Mouse (Mus musculus) megakaryocyte-erythroid progenitor cell, adult 5-6 weeks (primary cell): Measurements from ENCODE around the gene Taar3. TPM values are rescaled to one million over a fixed set of nuclear protein-coding genes. Genes with fewer than 3 reads are reported as not detected.

Source experiments
- ATAC-seq: replicated peaks from 2 replicates; pipeline ENCODE4 v1.8.0; 2016; ENCODE audit warnings: mild to moderate bottlenecking, inconsistent platforms; ENCODE audit not compliant: severe bottlenecking, poor library complexity, low FRiP score, low TSS enrichment
- total RNA-seq, 2 experiments: library from RNA; stranded (forward) in 1 of 2; stranded (reverse) in 1 of 2; fragments of 200-1000, 215-1000 nt in 1 of 2; fragments of >200 nt in 1 of 2; fragmentation: Nextera tagmentation in 1 of 2; gene quantifications; 2 replicates each; pipeline ENCODE4 v1.2.3; 2014 to 2017

Taar3 gene
- total RNA-seq (2014; fragmentation: Nextera tagmentation), result not detected in 2 replicates
- not detected in 2 replicates for total RNA-seq (2017)

- no peak for ATAC-seq
These were observed at the start of gene Taar3 for GRCm38 (mm10) chr10:23949508-23950005. Taar3 (plus strand) TSS chr10:23949558.

- ATAC-seq, result no peak
These were observed 48.2 kb upstream of the Taar3 start for GRCm38 (mm10) chr10:23901119-23901518.

DNA sequence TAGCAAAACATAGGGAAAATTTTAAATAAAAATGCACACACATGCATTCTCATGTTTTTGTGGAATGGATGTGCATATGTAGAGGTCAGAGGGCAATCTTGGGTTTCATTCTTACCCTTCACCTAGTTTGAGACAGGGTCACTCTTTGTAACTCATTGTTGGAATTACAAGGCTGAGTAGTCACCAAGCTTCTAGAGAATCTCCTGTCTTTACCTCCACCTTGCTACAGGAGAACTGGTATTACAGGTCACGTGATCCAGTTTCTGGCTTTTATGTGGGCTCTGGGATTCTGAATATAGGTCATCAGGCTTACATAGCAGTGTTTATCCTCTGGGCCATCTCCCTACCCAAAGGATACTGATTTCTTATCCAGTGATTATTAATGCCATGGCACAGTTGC lies 43.7 kb upstream of the Taar3 start:
- ATAC-seq, result no peak

DNA sequence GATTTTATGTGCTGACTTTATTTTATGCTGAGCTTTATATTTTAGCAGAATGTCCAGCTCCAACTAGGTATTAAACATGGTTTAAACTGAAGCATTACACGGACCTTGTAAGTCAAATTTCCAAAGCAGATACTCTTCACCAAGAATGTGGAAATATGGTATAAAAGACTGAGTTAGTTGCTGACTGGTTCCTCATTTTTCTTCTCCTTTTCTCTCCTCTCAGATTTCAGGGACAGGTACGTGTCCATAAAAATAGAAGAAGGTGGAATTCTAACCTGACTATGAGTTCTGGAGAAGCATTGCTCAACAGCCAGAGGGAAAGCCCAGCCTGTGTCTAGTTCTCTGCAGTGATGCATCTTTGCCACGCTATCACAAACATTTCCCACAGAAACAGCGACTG lies 29.3 kb upstream of the Taar3 start, which contains the start of gene Taar1:
TSS of gene Taar1 (plus strand) at position 301 of the 400 bp plus-strand sequence.
- ATAC-seq, result no peak

- ATAC-seq, result no peak
These were observed 26.9 kb upstream of the Taar3 start for GRCm38 (mm10) chr10:23922468-23922867.

DNA sequence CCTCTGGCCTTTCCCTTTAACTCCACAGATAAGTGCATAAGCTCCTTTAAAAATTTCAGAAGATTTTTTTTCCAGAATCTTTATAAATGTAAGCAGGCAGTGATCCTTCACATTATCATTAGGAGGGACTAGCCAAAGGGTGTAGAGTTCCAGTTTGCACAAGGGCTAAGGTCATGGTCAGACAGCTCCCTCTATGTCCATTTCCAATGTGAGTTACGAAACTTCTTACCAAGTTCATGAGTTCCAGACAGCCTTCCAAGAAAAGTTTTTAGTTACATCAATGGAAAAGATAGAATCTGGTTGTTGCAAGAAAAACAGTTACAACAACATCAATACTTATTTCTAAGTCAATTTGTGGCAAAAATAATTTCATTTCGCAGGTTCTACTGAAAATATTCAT lies 25.4 kb upstream of the Taar3 start:
- no peak for ATAC-seq

DNA sequence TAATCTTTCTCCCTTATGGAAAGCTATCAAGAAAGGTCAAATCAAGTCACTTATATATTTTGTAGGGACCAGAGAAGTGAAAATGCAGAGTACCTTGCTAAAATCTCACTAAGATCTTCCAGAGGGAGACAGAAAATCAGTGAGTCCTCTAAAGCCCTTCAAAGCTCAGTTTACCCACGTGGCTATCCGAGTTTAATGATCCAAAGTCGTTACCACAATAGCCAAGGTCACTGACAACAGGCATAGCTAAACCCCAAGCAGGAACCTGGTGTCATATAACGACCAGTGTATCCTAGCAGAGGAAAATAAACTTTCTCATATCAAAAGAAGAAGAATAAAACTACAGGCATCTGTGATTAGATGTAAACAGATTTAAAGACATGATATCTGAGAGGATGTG lies 11.7 kb upstream of the Taar3 start:
- no peak for ATAC-seq

DNA sequence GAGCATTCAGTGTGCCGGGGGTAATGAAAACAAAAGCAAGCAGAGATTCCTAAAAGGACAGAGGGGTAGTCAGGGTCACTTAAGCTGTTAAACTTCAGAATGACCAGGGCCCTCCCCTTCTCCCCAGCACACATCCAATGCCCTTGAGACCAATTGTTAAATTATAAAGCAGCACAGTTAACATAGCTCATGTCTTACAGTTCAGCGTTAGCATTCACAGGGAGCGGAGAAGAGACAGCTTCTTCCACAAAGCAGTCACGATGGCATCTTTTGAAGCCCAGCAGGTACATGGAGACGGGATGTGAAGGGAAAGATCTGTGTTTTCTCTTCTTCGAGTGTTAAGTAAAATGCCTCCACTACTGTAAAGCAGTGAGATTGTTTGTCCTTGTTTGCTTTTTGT lies 11.0 kb upstream of the Taar3 start, which contains the start of gene Taar2:
TSS of gene Taar2 (plus strand) at position 261 of the 400 bp plus-strand sequence.
- ATAC-seq, result no peak

- no peak for ATAC-seq
These were observed 6.9 kb upstream of the Taar3 start for GRCm38 (mm10) chr10:23942465-23942864.

DNA sequence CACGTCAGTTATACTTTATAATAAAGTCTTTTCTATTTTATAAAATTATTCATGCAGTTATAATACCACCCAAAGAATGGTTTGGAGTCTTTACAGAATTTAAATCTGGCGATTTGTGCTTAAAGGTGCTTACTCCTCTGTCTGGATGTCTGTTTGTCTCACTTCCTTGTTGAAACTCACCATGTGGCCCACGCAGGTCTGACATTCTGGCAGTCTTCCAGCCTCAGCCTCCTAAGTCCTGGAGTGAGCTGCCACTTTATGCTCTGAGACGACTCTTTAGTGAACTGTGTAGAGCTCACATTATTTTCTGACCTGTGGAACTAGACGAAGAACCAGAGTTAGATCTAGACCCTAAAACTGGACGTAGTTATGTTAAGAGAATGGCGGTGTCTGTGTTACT lies 1.3 kb upstream of the Taar3 start:
- no peak for ATAC-seq

GRCm38 (mm10) chr10:23951714-23952113 lies 2.4 kb downstream of the Taar3 start:
- ATAC-seq, result no peak

- no peak for ATAC-seq
These were observed 9.7 kb downstream of the Taar3 start for GRCm38 (mm10) chr10:23959071-23959470.

GRCm38 (mm10) chr10:23960444-23960915 lies 11.1 kb downstream of the Taar3 start, which contains the start of gene Taar4:
Taar4 (plus strand) TSS chr10:23960494.
- no peak for ATAC-seq

- no peak for ATAC-seq
These were observed 14.1 kb downstream of the Taar3 start for GRCm38 (mm10) chr10:23963444-23963843.

- ATAC-seq, result no peak
These were observed 15.7 kb downstream of the Taar3 start for GRCm38 (mm10) chr10:23964921-23965610.

DNA sequence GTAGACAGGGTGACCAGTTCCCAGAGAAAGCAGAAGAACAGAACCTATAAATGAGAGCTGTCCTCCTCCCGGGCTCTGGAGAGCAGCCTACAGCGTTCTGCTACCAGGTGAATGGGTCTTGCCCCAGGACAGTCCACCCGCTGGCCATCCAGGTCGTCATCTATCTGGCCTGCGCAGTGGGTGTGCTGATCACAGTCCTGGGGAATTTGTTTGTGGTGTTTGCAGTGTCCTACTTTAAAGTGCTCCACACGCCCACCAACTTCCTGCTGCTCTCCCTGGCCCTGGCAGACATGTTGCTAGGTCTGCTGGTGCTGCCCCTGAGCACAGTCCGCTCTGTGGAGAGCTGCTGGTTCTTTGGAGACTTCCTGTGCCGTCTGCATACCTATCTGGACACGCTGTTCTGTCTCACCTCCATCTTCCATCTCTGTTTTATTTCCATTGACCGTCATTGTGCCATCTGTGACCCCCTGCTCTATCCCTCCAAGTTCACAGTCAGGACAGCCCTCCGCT lies 21.4 kb downstream of the Taar3 start, which contains the start of gene Taar5:
TSS of gene Taar5 (plus strand) at position 51 of the 510 bp plus-strand sequence.
- ATAC-seq, result no peak

DNA sequence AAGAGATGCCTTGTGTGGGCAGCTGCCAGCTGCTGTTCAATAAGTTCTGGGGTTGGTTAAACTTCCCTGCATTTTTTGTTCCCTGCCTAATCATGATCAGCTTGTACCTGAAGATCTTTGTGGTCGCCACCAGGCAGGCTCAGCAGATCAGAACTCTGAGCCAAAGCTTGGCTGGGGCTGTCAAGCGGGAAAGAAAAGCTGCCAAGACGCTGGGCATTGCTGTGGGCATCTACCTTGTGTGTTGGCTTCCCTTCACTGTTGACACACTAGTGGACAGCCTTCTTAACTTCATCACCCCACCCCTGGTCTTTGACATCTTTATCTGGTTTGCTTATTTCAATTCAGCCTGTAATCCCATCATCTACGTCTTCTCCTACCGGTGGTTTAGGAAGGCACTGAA lies 21.9 kb downstream of the Taar3 start:
- ATAC-seq, result no peak

GRCm38 (mm10) chr10:23977958-23978357 lies 28.6 kb downstream of the Taar3 start:
- ATAC-seq, result no peak

DNA sequence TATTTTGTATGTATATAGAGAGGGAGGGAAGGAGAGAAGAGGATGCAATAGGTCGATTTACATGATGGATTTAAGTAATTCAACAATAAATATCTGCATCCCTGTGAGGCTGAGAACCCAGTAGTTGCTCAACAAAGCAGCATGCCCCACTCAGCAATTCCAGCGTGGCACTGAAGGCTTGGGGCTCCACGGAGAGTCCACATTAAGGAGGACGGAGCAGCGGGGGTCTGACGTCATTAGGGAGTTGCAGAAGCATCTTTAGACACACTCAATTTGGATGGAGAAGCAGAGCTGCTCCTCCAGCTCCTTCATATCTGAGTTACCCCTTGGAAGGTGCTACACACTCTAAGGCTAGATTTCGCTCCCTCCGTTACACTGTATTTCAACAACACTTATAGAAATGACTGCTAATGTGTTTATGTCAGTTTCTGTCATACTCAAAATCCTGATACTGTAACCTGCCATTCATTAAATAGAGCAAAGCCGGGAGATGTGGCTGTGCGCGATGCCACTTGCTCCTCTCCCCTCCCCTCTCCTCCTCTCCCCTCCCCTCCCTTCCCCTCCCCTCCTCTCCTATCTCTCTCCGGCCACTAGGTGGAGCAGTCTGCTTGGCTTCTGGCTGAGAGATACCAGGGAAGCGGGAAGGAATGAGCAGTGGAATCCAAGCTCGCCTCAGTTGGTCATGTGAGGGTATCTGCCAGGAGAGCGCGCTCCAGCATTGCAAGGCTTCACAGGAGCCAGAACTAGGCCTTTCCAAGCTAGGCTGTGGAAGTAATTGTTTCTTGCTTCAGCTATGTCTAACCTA lies 29.7 kb downstream of the Taar3 start:
- ATAC-seq, result peak; percentile 96

GRCm38 (mm10) chr10:23985546-23985945 lies 36.2 kb downstream of the Taar3 start, which contains the start of gene Taar6:
Taar6 (minus strand) TSS chr10:23985646.
- no peak for ATAC-seq
